Mouse (Mus musculus): ENCODE results near the gene Abca8b. TPM values are rescaled to one million over a fixed set of nuclear protein-coding genes. Genes with fewer than 3 reads are reported as not detected.
"Not testable (repeated sequence)": the region's sequence is repeated elsewhere in the genome, so short reads cannot be mapped to it uniquely, and the experiment has no call there.

The Abca8b gene
- polyA plus RNA-seq, 1 experiment from 2014 or later = 0.63 TPM

- no peaks in the 10 kb centered on the region for H3K27me3 ChIP-seq (ENCODE audit: control insufficient read depth, insufficient read depth, low read length)
- no peak for ATAC-seq (replicated peaks; ENCODE audit: low FRiP score)
- no peaks in the 10 kb centered on the region for H3K4me1 ChIP-seq (replicated peaks; ENCODE audit: control insufficient read depth, insufficient read depth, low read length)
- H3K27ac ChIP-seq (ENCODE audit: low read depth, low read length) = no peak overlapping the region
- no peak overlapping the region for H3K4me2 ChIP-seq (ENCODE audit: low read depth, low read length, severe bottlenecking)
- no peak overlapping the region for H3K4me3 ChIP-seq (ENCODE audit: low read depth, low read length)
- no peaks in the 10 kb centered on the region for H3K9me3 ChIP-seq (ENCODE audit: control insufficient read depth, low read length)
- no peaks in the 10 kb centered on the region for H3K36me3 ChIP-seq (ENCODE audit: control insufficient read depth, insufficient read depth, low read length)
- 78% methylated on average over 1 of the region's 1 CpGs for WGBS
- DNase-seq (ENCODE audit: low spot score) = no peak
- no peak overlapping the region for H3K9ac ChIP-seq (ENCODE audit: low read length)
These were observed 7.5 kb downstream of the Abca8b start for GRCm38 (mm10) chr11:109988164-109988563.

GRCm38 (mm10) chr11:109987460-109988072 lies 8.1 kb downstream of the Abca8b start:
- H3K9ac ChIP-seq (ENCODE audit: low read length); DNase-seq (ENCODE audit: low spot score); H3K4me3 ChIP-seq (ENCODE audit: low read depth, low read length); H3K27ac ChIP-seq (ENCODE audit: low read depth, low read length); H3K4me2 ChIP-seq (ENCODE audit: low read depth, low read length, severe bottlenecking); H3K9me3 ChIP-seq (ENCODE audit: control insufficient read depth, low read length); H3K36me3 ChIP-seq (ENCODE audit: control insufficient read depth, insufficient read depth, low read length); H3K4me1 ChIP-seq (replicated peaks; ENCODE audit: control insufficient read depth, insufficient read depth, low read length); H3K27me3 ChIP-seq (ENCODE audit: control insufficient read depth, insufficient read depth, low read length): not testable (repeated sequence)
- 0 out of 2 replicates have a peak, but pooled peaks have one; percentile 39 for ATAC-seq (replicated peaks; ENCODE audit: low FRiP score)
- WGBS = 44% methylated on average over 11 of the region's 11 CpGs

GRCm38 (mm10) chr11:109981872-109982271 lies 13.8 kb downstream of the Abca8b start:
- no peak overlapping the region for H3K4me3 ChIP-seq (ENCODE audit: low read depth, low read length)

GRCm38 (mm10) chr11:109970521-109970920 lies 25.1 kb downstream of the Abca8b start:
- no peak overlapping the region for H3K4me2 ChIP-seq (ENCODE audit: low read depth, low read length, severe bottlenecking)
- H3K36me3 ChIP-seq (ENCODE audit: control insufficient read depth, insufficient read depth, low read length) = no peaks in the 10 kb centered on the region
- no peaks in the 10 kb centered on the region for H3K9me3 ChIP-seq (ENCODE audit: control insufficient read depth, low read length)
- no peak overlapping the region for H3K4me3 ChIP-seq (ENCODE audit: low read depth, low read length)
- ATAC-seq (replicated peaks; ENCODE audit: low FRiP score) = no peak
- 88% methylated on average over 4 of the region's 4 CpGs for WGBS
- no peaks in the 10 kb centered on the region for H3K4me1 ChIP-seq (replicated peaks; ENCODE audit: control insufficient read depth, insufficient read depth, low read length)
- no peak overlapping the region for H3K27ac ChIP-seq (ENCODE audit: low read depth, low read length)
- H3K27me3 ChIP-seq (ENCODE audit: control insufficient read depth, insufficient read depth, low read length) = no peaks in the 10 kb centered on the region
- DNase-seq (ENCODE audit: low spot score) = no peak
- H3K9ac ChIP-seq (ENCODE audit: low read length) = no peak overlapping the region

More at GRCm38 (mm10) chr11:109981872-109982271, 13.8 kb downstream of the Abca8b start:
- WGBS = 84% methylated on average over 2 of the region's 2 CpGs
- no peak for DNase-seq (ENCODE audit: low spot score)
- H3K27ac ChIP-seq (ENCODE audit: low read depth, low read length) = no peak overlapping the region
- no peak overlapping the region for H3K9ac ChIP-seq (ENCODE audit: low read length)
- no peaks in the 10 kb centered on the region for H3K27me3 ChIP-seq (ENCODE audit: control insufficient read depth, insufficient read depth, low read length)
- no peaks in the 10 kb centered on the region for H3K4me1 ChIP-seq (replicated peaks; ENCODE audit: control insufficient read depth, insufficient read depth, low read length)
- H3K4me2 ChIP-seq (ENCODE audit: low read depth, low read length, severe bottlenecking) = no peak overlapping the region
- no peaks in the 10 kb centered on the region for H3K9me3 ChIP-seq (ENCODE audit: control insufficient read depth, low read length)
- ATAC-seq (replicated peaks; ENCODE audit: low FRiP score) = no peak
- H3K36me3 ChIP-seq (ENCODE audit: control insufficient read depth, insufficient read depth, low read length) = no peaks in the 10 kb centered on the region

GRCm38 (mm10) chr11:109961495-109962492 lies 33.9 kb downstream of the Abca8b start:
- H3K9me3 ChIP-seq (ENCODE audit: control insufficient read depth, low read length) = no peaks in the 10 kb centered on the region
- no peak overlapping the region for H3K9ac ChIP-seq (ENCODE audit: low read length)
- DNase-seq (ENCODE audit: low spot score) = no peak
- H3K27me3 ChIP-seq (ENCODE audit: control insufficient read depth, insufficient read depth, low read length) = no peaks in the 10 kb centered on the region
- H3K36me3 ChIP-seq (ENCODE audit: control insufficient read depth, insufficient read depth, low read length) = no peaks in the 10 kb centered on the region
- no peaks in the 10 kb centered on the region for H3K4me1 ChIP-seq (replicated peaks; ENCODE audit: control insufficient read depth, insufficient read depth, low read length)
- WGBS = 56% methylated on average over 4 of the region's 4 CpGs
- H3K4me2 ChIP-seq (ENCODE audit: low read depth, low read length, severe bottlenecking) = no peak overlapping the region
- H3K27ac ChIP-seq (ENCODE audit: low read depth, low read length) = no peak overlapping the region
- no peak overlapping the region for H3K4me3 ChIP-seq (ENCODE audit: low read depth, low read length)
- ATAC-seq (replicated peaks; ENCODE audit: low FRiP score) = peak; percentile 80

- Histone ChIP-seq H3K4me2 (ENCODE audit: low read depth, low read length, severe bottlenecking) (no peak overlapping the region), H3K9me3 (ENCODE audit: control insufficient read depth, low read length) (no peaks in the 10 kb centered on the region), H3K27me3 (ENCODE audit: control insufficient read depth, insufficient read depth, low read length) (no peaks in the 10 kb centered on the region), H3K4me1 (replicated peaks; ENCODE audit: control insufficient read depth, insufficient read depth, low read length) (no peaks in the 10 kb centered on the region), H3K36me3 (ENCODE audit: control insufficient read depth, insufficient read depth, low read length) (no peaks in the 10 kb centered on the region), H3K9ac (ENCODE audit: low read length) (no peak overlapping the region), H3K27ac (ENCODE audit: low read depth, low read length) (no peak overlapping the region), H3K4me3 (ENCODE audit: low read depth, low read length) (no peak overlapping the region)
- no peak for DNase-seq (ENCODE audit: low spot score)
- 88% methylated on average over 1 of the region's 1 CpGs for WGBS
- ATAC-seq (replicated peaks; ENCODE audit: low FRiP score) = no peak
These were observed 40.5 kb downstream of the Abca8b start for GRCm38 (mm10) chr11:109955185-109955584.

- no peaks in the 10 kb centered on the region for H3K9me3 ChIP-seq (ENCODE audit: control insufficient read depth, low read length)
- H3K27me3 ChIP-seq (ENCODE audit: control insufficient read depth, insufficient read depth, low read length) = no peaks in the 10 kb centered on the region
- DNase-seq (ENCODE audit: low spot score) (no peak), ATAC-seq (replicated peaks; ENCODE audit: low FRiP score) (no peak)
- no peak overlapping the region for H3K9ac ChIP-seq (ENCODE audit: low read length)
- H3K4me2 ChIP-seq (ENCODE audit: low read depth, low read length, severe bottlenecking) = no peak overlapping the region
- no peak overlapping the region for H3K4me3 ChIP-seq (ENCODE audit: low read depth, low read length)
- no peak overlapping the region for H3K27ac ChIP-seq (ENCODE audit: low read depth, low read length)
- no peaks in the 10 kb centered on the region for H3K4me1 ChIP-seq (replicated peaks; ENCODE audit: control insufficient read depth, insufficient read depth, low read length)
- no peaks in the 10 kb centered on the region for H3K36me3 ChIP-seq (ENCODE audit: control insufficient read depth, insufficient read depth, low read length)
- WGBS = 91% methylated on average over 5 of the region's 5 CpGs
These were observed 58.7 kb downstream of the Abca8b start for GRCm38 (mm10) chr11:109936915-109937314.

GRCm38 (mm10) chr11:109933207-109933606 lies 62.4 kb downstream of the Abca8b start:
- ATAC-seq (replicated peaks; ENCODE audit: low FRiP score) = not testable (repeated sequence)
- 78% methylated on average over 4 of the region's 4 CpGs for WGBS

More at GRCm38 (mm10) chr11:109933207-109933606, 62.4 kb downstream of the Abca8b start:
- not testable (repeated sequence) for H3K9ac ChIP-seq (ENCODE audit: low read length); DNase-seq (ENCODE audit: low spot score); H3K36me3 ChIP-seq (ENCODE audit: control insufficient read depth, insufficient read depth, low read length); H3K27ac ChIP-seq (ENCODE audit: low read depth, low read length); H3K4me3 ChIP-seq (ENCODE audit: low read depth, low read length); H3K9me3 ChIP-seq (ENCODE audit: control insufficient read depth, low read length); H3K4me1 ChIP-seq (replicated peaks; ENCODE audit: control insufficient read depth, insufficient read depth, low read length); H3K4me2 ChIP-seq (ENCODE audit: low read depth, low read length, severe bottlenecking); H3K27me3 ChIP-seq (ENCODE audit: control insufficient read depth, insufficient read depth, low read length)
